Mouse (Mus musculus) NIH3T3 (cell line): ENCODE data around the gene Dazap1.

Experiments
- DNase-seq: peaks from one replicate; pipeline ENCODE4 v3.0.0-alpha.2; 2012; ENCODE audit warnings: low read depth

Dazap1 gene

GRCm38 (mm10) chr10:80323261-80324119 is 62.2 kb downstream of the Dazap1 start:
- DNase-seq, result peak; percentile 79

DNA sequence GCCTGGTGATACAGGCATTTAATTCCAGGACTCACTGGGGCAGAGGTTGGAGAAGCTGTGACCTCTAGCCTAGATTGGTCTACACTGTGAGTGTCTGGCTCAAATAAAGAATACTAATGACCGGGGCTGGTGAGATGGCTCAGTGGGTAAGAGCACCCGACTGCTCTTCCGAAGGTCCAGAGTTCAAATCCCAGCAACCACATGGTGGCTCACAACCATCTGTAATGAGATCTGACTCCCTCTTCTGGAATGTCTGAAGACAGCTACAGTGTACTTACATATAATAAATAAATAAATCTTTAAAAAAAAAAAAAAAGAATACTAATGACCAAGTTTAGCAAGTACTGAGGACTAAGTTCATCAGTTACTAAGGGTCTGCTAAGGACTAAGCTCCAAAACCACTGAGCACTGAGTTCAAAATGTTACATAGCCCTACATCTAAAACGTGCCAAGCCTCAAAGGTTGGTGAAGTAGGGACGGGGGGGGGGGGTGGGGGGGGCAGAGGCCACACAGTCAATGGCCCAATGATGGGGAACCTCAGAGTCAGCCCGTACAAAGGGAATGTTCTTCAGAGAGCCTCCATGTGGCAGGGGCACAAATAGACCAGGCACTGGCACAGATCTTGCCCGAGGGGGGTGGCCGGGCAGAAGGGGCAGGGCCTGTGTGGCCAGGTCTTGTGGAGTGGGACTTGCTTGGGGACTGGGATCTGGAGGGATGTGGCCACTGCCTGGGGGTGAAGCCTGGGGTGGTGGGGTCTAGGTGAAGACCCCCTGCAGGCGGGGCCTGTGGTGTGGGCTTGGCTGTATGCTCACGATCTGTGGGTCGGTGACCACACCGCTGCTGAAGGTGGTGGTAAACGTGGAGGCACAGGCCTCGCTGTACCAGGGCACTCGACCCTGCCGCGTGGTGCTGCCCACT is 63.1 kb downstream of the Dazap1 start:
- no peak for DNase-seq

DNA sequence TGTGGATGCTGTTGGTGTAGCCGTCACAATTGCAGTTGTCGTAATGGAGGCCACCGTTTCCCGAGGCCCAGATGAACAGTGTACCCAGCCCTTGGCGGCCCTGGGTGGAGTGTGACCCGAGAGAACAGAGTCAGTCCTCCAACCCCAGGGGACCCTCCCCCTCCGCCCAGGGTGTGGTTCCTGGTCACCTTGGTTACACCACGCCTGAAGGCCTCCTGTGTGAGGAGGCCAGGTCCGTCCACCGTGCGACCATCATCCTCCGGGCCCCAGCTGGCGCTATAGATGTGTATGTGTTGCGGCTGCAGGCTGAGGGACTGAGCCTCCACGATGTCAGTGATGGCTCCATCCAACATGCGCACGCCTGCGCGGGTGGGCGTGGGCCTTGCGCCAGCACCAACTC is 63.8 kb downstream of the Dazap1 start:
- no peak for DNase-seq

- DNase-seq, result peak; percentile 96
These were observed 68.2 kb downstream of the Dazap1 start, which contains the start of the genes Pcsk4 and Reep6 for GRCm38 (mm10) chr10:80329273-80330081. TSS of gene Pcsk4 (minus strand) at chr10:80329498. TSS of gene Reep6 (plus strand) at chr10:80329953.

- DNase-seq, result no peak
These were observed 68.8 kb downstream of the Dazap1 start for GRCm38 (mm10) chr10:80330084-80330483.

- no peak for DNase-seq
These were observed 69.6 kb downstream of the Dazap1 start for GRCm38 (mm10) chr10:80330888-80331287.

GRCm38 (mm10) chr10:80331636-80332524 is 70.6 kb downstream of the Dazap1 start:
- no peak for DNase-seq

DNA sequence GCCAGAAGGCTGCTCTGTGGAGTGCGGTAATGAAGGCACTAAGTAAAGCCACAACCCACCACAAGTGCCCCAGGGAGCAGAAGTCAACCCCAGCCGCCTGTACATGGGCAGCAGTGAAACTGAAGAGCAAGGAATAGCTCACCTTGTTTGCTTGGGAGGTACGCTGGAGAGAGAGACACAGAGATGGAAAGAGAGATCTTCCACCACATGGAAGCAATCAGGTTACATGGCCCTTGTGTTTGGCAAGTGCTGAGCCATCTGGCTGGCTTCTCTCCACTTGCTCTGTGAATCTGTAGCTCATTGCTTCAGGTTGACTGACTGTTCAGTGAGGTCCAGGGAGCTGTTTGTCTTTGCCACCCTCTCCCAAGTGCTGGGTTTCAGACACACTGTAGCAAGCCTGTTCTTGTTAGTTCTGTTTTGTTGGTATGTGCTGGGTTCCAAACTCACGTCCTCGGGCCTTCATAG is 71.3 kb downstream of the Dazap1 start:
- peak; percentile 69 for DNase-seq

GRCm38 (mm10) chr10:80336263-80336662 is 75.0 kb downstream of the Dazap1 start:
- DNase-seq, result no peak
